Mouse (Mus musculus): ENCODE results near the gene Dcxr.

DNA sequence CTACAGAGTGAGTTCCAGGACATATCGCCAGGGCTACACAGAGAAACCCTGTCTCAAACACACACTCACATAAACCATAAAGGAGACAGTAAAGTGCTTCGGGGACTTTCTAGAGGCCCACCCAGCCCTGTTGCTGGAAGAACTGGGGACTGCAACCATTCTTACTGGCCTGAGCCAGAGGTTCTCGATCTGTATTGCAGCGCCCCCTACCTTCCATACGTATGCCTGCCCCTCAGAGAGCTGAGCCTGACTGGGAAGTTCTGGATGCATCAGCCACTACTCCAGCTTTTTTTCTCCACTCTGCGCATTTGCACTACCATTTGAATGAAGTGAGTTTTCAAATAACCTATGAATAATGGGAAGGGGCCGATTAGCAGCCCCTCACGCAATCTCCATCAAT, 22.3 kb upstream of the Dcxr start:
- TF ChIP-seq CTCF (IDR thresholded peaks at IDR 0.05; ENCODE audit: low read depth), result peak; percentile 44
- TF ChIP-seq EP300 (IDR thresholded peaks at IDR 0.05; ENCODE audit: low read depth), result no peak
